Mouse (Mus musculus) spleen, adult 18-20 months (tissue): ENCODE results near the gene Zfp92.
"Not testable (repeated sequence)": the region's sequence is repeated elsewhere in the genome, so short reads cannot be mapped to it uniquely, and the experiment has no call there.

Experiments used
- DNase-seq, 2 experiments: peaks; one replicate each; pipeline ENCODE4 v3.0.0; 2022; ENCODE audit warnings: mixed read lengths in 2 of 2

Zfp92 gene

GRCm38 (mm10) chrX:73410880-73411517, at the start of gene Zfp92:
Gene Zfp92, plus strand, starts transcription at chrX:73411096.
- DNase-seq, result peak in 1 of 2 experiments; percentile 1

- no peak for DNase-seq
These were observed 47.6 kb upstream of the Zfp92 start for GRCm38 (mm10) chrX:73363291-73363690.

GRCm38 (mm10) chrX:73384419-73384818, 26.5 kb upstream of the Zfp92 start:
- no peak for DNase-seq

DNA sequence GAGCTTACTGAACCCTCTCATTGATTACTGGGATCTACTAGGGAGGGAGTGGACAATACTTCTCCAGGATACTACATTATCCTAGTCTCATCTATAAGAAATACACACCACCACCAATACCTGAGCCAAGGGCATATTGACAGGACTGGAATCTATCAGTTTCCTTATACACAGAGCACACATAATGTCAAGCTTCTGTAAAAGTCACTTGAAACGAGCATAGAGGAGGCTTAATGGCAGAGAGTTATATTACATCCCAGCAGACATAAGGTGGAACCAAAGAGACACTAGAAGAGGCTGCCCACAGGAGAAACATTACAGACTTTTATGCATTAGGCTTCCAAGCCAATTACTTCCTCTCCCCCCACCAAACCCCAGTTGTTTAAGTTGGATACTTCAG, 26.0 kb upstream of the Zfp92 start:
- no peak for DNase-seq

DNA sequence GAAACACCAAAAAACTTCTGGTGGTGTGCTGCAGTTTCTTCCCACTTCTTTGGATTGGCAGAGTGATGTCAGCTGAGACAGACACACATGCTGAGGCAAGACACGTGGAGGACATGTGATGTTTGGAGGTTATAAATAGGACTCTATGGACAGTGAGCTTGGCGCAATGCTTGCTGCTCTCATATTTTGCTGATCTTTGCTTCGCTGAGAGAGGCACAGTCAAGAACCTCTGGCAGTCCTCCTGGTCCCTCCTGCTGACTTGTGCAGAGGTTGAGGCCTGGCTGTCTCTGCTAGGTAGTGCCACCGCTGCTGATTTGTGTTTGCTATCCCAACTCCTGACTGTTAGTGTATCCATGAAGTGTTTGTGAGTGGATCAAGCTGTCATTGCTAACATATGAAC, 19.4 kb upstream of the Zfp92 start:
- DNase-seq, result no peak

- DNase-seq, result no peak
These were observed 14.4 kb upstream of the Zfp92 start for GRCm38 (mm10) chrX:73396446-73396845.

- not testable (repeated sequence) for DNase-seq
These were observed 12.3 kb upstream of the Zfp92 start, which contains the start of gene Gm18336 for GRCm38 (mm10) chrX:73398636-73399035. Gene Gm18336, minus strand, starts transcription at chrX:73398736.

DNA sequence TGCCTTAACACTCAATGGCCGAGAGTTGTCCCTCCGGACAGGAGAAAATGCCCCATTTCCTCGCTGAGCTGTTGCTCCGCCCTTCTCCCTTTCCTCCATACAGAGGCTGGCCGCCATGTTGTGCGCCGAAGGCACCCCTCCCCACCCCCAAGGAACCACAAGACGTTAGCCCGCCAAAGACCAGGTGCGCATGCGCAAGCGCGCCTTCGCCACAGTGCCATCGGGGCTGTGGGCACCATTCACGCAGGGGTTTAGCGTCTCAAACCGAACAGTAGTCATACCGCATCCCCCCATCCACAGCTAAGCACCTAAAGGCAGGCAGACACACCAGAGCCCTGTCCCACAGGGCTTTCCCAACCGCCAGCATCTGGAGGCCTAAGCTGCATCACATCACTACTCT, 9.9 kb upstream of the Zfp92 start:
- no peak for DNase-seq

- no peak for DNase-seq
These were observed 9.3 kb upstream of the Zfp92 start for GRCm38 (mm10) chrX:73401616-73402015.

DNA sequence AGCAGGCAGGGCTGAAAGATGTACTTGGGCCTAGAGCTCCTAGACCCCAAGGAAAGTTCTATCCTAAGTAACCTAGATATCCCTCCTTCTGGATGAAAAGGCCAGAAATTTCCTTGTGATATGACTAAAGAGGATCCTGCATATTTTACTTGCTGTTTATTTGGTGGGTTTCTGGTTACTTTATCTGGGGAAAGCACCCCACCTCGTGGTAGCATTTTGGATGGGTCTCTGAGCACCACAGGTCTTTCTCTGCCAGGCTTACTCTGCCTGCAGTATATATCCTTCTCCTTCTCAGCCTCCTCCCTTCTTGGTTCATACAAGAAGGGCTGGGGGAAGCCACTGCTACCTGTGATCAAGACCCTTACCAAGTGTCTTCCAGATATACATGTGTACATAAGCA, 1.9 kb downstream of the Zfp92 start:
- DNase-seq, result no peak

DNA sequence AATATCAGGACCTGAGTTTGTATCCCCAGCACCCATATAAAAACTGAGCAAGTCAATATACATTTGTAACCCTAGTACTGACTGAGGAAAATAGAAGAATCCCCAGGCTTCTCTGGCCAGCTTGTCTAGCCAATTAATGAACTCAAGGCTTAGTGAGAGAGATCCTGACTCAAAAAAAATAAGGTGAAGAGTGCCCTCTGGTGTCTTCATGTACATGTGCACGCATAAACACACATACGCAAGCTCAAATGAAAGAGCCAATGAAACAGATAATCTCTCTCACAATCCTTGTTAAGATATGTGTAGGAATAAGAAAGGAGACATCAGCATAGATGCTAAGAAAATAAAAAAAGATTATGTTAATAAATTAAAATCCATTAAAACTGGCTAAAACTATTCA, 19.1 kb downstream of the Zfp92 start:
- no peak for DNase-seq

DNA sequence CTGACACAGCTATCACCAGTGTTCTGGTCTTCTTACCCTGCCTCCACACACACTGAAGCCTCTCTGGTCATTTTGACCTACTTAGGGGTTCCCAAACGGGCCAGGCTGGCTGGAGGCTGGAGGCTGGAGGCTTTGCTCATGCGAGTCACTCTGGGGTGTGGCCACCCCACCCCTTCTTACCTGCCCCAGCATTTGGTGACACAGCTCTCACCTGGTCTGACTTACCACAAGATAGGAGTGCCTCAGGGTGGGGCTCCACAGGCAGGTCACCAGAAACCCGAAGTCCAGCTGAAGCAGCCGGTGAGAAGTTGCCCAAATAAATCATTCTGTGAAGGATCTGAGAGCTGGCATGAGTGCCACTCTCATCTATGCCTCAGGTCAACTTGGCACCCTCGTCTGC, 22.0 kb downstream of the Zfp92 start:
- DNase-seq, result no peak

- no peak for DNase-seq
These were observed 24.4 kb downstream of the Zfp92 start, which contains the start of gene Trex2 for GRCm38 (mm10) chrX:73435252-73435651. Gene Trex2, minus strand, starts transcription at chrX:73435344.

- DNase-seq, result no peak
These were observed 30.5 kb downstream of the Zfp92 start for GRCm38 (mm10) chrX:73441428-73441827.

DNA sequence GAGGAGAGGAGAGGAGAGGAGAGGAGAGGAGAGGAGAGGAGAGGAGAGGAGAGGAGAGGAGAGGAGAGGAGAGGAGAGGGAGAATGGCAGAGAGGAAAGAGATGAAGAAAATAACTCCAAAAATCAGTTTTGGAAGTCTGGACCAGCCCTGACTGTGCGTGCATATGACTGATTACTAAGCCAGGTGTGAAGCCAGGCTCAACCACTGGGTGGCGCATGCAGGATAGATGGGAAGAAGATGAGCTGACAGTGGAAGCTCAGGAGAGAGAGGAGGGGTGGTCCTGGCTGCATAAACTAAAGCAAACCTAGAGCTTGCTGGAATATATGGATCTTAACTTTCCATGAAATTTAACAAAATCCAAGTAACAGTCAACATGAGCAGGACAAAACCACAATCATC, 41.1 kb downstream of the Zfp92 start:
- peak in 1 of 2 experiments; percentile 60 for DNase-seq

DNA sequence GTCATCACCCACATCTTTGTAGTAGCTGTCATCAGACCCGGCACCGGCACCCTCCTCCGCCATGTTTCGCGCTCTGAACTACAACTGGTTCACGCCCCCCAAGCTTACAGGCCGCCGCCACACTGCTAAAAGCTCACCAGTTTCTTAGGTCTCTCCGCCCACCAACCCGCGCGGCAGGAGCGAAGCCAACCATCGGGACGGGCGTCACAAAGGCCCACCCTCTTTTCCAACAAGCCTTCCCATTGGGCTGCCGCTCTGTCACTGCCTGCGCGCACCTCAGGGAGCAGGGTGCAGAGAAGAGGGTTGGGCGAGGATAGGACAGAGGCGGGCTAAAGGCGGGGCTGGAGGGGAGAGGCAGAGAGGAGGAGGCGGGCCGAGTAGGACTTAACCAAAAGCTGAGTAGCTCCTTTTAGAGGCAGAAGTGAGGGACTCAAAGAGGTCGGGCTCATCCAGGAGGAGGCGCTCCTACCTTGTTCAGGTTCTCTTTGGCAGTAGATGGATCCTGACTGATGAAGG, 48.0 kb downstream of the Zfp92 start, which contains the start of gene Haus7:
Haus7 (minus strand) TSS at position 168 of the 516 bp plus-strand sequence.
- DNase-seq, result peak; percentile 75 to 86

DNA sequence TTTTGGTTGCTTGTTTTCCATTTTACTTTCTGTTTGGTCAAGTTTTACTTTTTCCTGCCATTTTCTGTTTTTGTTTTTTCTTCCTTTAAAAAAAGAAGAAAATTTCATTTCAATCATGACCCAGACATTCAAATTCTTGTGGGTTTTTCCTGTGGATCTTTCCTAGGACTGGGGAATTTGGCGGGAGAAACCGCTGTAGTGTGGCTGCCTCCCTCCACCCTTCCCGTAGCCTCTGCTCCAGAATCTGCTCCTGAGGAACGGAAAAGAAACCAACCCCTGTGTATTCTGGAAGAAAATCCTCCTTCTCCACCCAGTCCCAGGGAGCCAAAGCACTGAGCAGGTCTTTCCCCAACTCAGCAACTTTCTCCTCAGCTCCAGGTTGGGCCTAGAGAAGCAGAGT, 49.9 kb downstream of the Zfp92 start:
- DNase-seq, result no peak

DNA sequence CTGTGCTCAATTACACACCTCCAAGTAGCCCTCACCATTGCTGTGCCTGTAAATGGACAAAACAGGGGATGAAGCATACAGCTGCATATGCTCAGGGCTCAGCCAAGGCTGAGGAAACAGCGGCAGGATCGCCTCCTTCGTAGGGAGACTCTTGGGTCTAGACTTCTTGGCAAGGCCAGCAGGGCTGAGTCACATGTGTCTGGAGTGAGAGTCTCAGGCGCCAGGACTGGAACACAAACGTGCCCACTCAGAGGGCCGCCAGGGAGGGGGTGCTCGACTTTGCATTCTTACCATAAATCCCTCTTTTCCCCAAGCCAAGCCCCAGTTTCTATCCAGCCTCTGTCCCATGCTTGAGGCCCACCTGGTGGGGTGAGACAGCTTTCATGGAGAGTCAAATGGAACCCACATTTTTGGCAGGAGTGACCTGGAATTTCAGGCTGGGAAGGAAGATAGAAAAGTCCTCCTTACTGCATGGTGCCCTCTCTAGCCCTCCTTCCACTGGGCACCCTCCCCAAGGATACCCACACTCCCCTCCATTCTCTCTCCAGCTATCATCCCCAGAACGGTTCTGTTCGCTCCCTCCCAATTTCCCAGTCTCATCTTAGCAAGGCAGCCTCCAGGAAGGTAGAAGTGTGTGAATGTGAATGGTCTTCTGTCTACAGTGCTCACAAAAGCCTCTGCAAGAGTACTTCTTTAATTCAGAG, 54.7 kb downstream of the Zfp92 start:
- no peak for DNase-seq

DNA sequence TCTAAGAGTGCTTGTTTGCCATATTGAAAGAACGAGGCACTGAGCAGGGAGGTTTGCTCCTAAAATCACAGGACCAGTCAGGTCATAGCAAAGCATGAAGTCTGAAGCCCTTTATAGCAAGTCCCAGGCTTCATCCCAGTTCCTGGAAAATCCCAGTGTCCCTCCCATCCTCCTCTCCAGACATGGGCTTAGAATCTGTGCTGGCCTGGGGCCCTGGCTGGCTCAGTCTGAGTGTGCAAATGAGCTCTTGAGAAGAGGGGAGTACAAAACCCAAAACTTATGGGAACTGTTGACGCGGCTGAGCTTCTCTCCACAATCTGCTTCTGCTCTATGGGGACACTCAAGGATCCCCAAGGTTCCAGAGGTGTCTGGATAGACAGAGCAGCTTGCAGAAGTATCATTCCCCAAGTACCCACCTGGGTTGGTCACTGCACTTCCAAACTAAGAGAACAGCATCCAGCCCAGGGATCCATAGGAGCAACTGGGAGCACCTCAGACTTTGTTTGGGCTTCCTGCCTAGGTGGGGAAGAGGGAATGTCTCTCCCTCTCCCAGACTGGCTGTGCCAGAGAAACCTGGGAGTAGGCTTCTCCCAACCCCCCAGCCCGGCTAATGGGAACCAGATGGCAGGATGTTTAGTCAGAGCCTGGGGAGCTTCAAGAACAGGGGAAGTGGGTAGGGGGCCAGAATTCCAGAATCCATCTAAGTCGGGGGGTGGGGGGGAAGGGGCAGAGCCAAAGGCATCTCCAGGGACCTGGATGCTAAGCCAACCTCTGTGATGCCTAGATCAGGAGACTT, 56.7 kb downstream of the Zfp92 start:
- DNase-seq, result no peak

GRCm38 (mm10) chrX:73468330-73468729, 57.4 kb downstream of the Zfp92 start:
- no peak for DNase-seq

DNA sequence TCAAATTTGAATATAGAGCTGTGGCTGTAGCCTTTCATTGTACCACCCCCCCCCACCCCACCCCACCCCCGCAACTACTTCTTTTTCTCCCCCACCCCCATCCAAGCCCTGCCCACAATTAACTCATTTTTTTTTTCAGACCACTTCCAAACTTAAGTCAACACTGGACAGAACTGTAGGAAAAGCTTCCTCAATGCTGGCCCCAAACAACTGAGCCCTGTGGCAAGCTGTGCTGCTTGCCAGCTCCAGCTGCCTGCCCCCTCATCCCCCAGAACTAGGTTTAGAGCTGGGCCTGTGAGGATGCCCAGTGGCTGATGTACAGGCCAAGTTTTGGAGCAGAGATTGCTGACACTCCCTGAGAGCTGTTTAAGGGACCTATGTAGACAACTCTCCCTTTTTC, 57.9 kb downstream of the Zfp92 start:
- DNase-seq, result no peak

- DNase-seq, result no peak
These were observed 60.9 kb downstream of the Zfp92 start for GRCm38 (mm10) chrX:73471764-73472163.
